Mouse (Mus musculus) testis, postnatal 10 days (tissue): ENCODE data around the gene Ltbp3.

Experiments
- DNase-seq: peaks from one replicate; pipeline ENCODE4 v3.0.0; 2021; ENCODE audit warnings: low spot score

The Ltbp3 gene

GRCm38 (mm10) chr19:5793917-5794770 lies 53.4 kb downstream of the Ltbp3 start:
- DNase-seq: peak; percentile 44

GRCm38 (mm10) chr19:5794771-5795576 lies 54.3 kb downstream of the Ltbp3 start:
- DNase-seq: peak; percentile 49

GRCm38 (mm10) chr19:5795668-5796572 lies 55.2 kb downstream of the Ltbp3 start:
- DNase-seq: peak; percentile 44

- no peak for DNase-seq
Measured at GRCm38 (mm10) chr19:5796573-5797111, 55.9 kb downstream of the Ltbp3 start.

GRCm38 (mm10) chr19:5797381-5798111 lies 56.8 kb downstream of the Ltbp3 start:
- no peak for DNase-seq

GRCm38 (mm10) chr19:5798700-5799479 lies 58.2 kb downstream of the Ltbp3 start:
- peak; percentile 41 for DNase-seq

- peak; percentile 44 for DNase-seq
Measured at GRCm38 (mm10) chr19:5799566-5800349, 59.1 kb downstream of the Ltbp3 start.

- DNase-seq: no peak
Measured at GRCm38 (mm10) chr19:5800350-5800631, 59.6 kb downstream of the Ltbp3 start.

GRCm38 (mm10) chr19:5800632-5801431 lies 60.1 kb downstream of the Ltbp3 start:
- DNase-seq: no peak

GRCm38 (mm10) chr19:5801432-5801964 lies 60.8 kb downstream of the Ltbp3 start:
- DNase-seq: no peak

GRCm38 (mm10) chr19:5802011-5802786 lies 61.5 kb downstream of the Ltbp3 start:
- peak; percentile 98 for DNase-seq

- no peak for DNase-seq
Measured at GRCm38 (mm10) chr19:5802787-5803040, 62.0 kb downstream of the Ltbp3 start.

- peak; percentile 100 for DNase-seq
Measured at GRCm38 (mm10) chr19:5803041-5803880, 62.6 kb downstream of the Ltbp3 start.

- no peak for DNase-seq
Measured at GRCm38 (mm10) chr19:5803881-5804279, 63.2 kb downstream of the Ltbp3 start.

- DNase-seq: no peak
Measured at GRCm38 (mm10) chr19:5804371-5804899, 63.7 kb downstream of the Ltbp3 start.

GRCm38 (mm10) chr19:5806051-5806808 lies 65.5 kb downstream of the Ltbp3 start:
- peak; percentile 79 for DNase-seq
